Mouse (Mus musculus) thymus, postnatal 0 days (tissue): ENCODE measurements around the gene Zfp870. TPM values are rescaled to one million over a fixed set of nuclear protein-coding genes. Genes with fewer than 3 reads are reported as not detected.
"Not testable (repeated sequence)": the region's sequence is repeated elsewhere in the genome, so short reads cannot be mapped to it uniquely, and the experiment has no call there.

Experiments
- DNase-seq: peaks from one replicate; pipeline ENCODE4 v3.0.0-alpha.2; 2015; ENCODE audit warnings: low spot score
- polyA plus RNA-seq: library from polyadenylated mRNA; unstranded; fragments of >200 nt; fragmentation: Nextera tagmentation; extraction: Ambion mirVana; gene quantifications from 2 replicates; pipeline ENCODE4 v1.2.1, GENCODE M21; 2015

Zfp870 gene
- polyA plus RNA-seq, 1 experiment from 2014 or later: 1.2 TPM

- DNase-seq: no peak
Observed at GRCm38 (mm10) chr17:32872091-32872490, 19.4 kb downstream of the Zfp870 start.

DNA sequence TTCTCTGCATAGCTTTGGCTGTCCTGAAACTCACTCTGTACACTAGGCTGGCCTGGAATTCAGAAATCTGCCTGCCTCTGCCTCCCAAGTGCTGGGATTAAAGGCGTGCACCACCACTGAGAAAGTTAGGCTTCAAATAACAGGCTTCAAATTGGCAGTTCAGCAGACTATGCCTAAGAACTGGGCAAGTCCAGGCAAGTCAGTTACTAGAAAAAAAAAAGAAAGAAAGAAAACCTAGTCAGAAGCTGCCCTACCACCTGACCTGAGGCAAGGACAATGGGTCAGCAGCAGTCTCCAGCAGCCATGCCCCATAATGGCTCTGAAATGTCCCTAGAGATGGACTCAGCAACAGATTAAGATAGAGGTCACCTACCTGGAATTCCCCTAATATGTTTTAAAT lies 20.0 kb downstream of the Zfp870 start:
- no peak for DNase-seq

- DNase-seq: not testable (repeated sequence)
Observed at GRCm38 (mm10) chr17:32867266-32867665, 24.2 kb downstream of the Zfp870 start.

- not testable (repeated sequence) for DNase-seq
Observed at GRCm38 (mm10) chr17:32856713-32857112, 34.7 kb downstream of the Zfp870 start.

DNA sequence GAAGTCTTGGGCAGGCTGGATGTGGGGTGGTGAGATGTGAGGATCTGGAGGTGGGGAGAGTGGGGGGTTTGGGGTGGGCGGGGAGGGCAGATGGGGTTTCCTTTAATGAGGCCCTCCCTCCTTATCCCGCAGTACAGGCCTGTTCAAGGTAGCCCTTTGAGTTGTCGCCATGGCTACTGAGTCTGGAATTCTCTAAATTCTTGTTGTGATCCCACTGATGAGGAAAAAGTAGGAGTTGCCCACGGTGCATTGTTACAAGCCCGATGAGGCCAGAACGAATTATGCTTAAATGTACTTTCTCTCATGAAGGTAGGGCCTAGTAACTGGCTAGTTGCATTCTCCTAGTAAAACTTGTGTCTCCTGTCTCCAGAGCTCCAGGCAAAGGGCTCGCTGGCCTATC lies 39.9 kb downstream of the Zfp870 start:
- no peak for DNase-seq

- DNase-seq: no peak
Observed at GRCm38 (mm10) chr17:32841388-32841787, 50.1 kb downstream of the Zfp870 start.

DNA sequence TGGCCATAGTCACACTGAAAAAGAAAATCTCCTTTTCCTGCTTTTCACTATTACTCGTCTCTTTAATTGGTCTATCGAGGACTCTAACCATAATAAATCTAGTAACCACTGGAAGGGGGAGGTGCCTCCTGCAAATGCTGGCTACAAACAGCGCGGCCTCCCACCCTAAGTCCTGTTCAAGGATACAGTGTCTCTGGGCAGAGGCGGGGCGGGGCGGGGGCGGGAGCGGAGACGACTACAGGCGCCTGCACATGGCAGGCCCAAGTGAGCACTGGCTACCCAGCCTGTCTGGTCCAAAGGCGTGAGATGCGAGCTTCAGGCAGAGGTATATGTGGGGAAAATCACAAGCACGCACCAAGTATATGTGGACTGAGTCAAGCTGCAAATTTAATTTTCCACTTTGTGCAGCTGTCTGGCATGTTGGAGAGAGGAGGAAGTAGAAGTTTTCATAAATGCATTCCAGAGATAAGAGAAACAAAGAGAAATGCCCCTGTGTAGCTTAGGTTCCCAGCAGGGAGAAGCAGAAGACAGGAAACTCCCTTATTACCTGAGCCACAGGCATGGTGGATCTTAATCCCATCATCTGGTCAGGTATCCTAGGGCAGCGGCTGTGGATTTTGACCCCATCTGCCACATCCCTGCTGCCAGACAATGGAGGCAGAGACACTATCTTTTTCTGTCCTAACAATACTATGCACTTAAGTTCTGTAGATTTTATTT lies 52.2 kb downstream of the Zfp870 start:
- no peak for DNase-seq

- no peak for DNase-seq
Observed at GRCm38 (mm10) chr17:32830418-32830782, 61.0 kb downstream of the Zfp870 start.

GRCm38 (mm10) chr17:32829540-32830417 lies 61.7 kb downstream of the Zfp870 start, which contains the start of gene Zfp799:
Gene Zfp799, minus strand, starts transcription at chr17:32830261.
- peak; percentile 85 for DNase-seq

Other genes starting within 250 kb of the Zfp870 start
- gene Cyp4f40, start 232.7 kb downstream of the Zfp870 start, polyA plus RNA-seq: not detected in 2 replicates
- gene Cyp4f15, start 206.0 kb downstream of the Zfp870 start, polyA plus RNA-seq: 0.05 TPM in 1 of 2 replicates, not detected in the other
- gene Zfp871, start 103.4 kb downstream of the Zfp870 start, polyA plus RNA-seq: 26.8 and 32.7 TPM in 2 replicates
- 0.05 and 0.21 TPM in 2 replicates for gene Zfp811, start 81.7 kb downstream of the Zfp870 start, polyA plus RNA-seq
- gene Zfp799, start 61.4 kb downstream of the Zfp870 start, polyA plus RNA-seq: 7.0 and 7.9 TPM in 2 replicates
- gene Cyp4f14, start 25.7 kb upstream of the Zfp870 start, polyA plus RNA-seq: 0.06 and 0.17 TPM in 2 replicates
- 11.1 and 14.0 TPM in 2 replicates for gene Cyp4f13, start 55.8 kb upstream of the Zfp870 start, polyA plus RNA-seq
- 19.5 and 20.6 TPM in 2 replicates for gene Zfp472, start 74.2 kb upstream of the Zfp870 start, polyA plus RNA-seq
- gene Zfp952, start 101.5 kb upstream of the Zfp870 start, polyA plus RNA-seq: 10.6 and 11.0 TPM in 2 replicates
- 7.8 and 8.1 TPM in 2 replicates for gene Zfp763, start 141.8 kb upstream of the Zfp870 start, polyA plus RNA-seq
- not detected in 2 replicates for gene 4921501E09Rik, start 176.4 kb upstream of the Zfp870 start, polyA plus RNA-seq
- 8.7 and 9.2 TPM in 2 replicates for gene Zfp563, start 197.7 kb upstream of the Zfp870 start, polyA plus RNA-seq
- gene Morc2b, start 248.0 kb upstream of the Zfp870 start, polyA plus RNA-seq: not detected in 2 replicates